Mouse (Mus musculus): Measurements from ENCODE around the gene Spaca4. TPM values are rescaled to one million over a fixed set of nuclear protein-coding genes. Genes with fewer than 3 reads are reported as not detected.

The Spaca4 gene
- polyA plus RNA-seq, 1 experiment = not detected

- Histone ChIP-seq H3K4me3 (replicated peaks) (no peak overlapping the region), H3K36me3 (ENCODE audit: control insufficient read depth) (no peaks in the 10 kb centered on the region), H3K4me1 (ENCODE audit: control insufficient read depth) (no peaks in the 10 kb centered on the region), H3K9me3 (ENCODE audit: control insufficient read depth, low read length) (peaks cover 6% of the 10 kb centered on the region), H3K27me3 (ENCODE audit: control insufficient read depth) (no peaks in the 10 kb centered on the region; the same call in 1 of the 2 replicates)
- TF ChIP-seq TAL1 (IDR thresholded peaks at IDR 0.05; ENCODE audit: low read length) (no peak), GATA1 (IDR thresholded peaks at IDR 0.05; ENCODE audit: low read length) (no peak)
Measured at GRCm38 (mm10) chr7:45750162-45750561, 24.5 kb upstream of the Spaca4 start.

GRCm38 (mm10) chr7:45749401-45749800 lies 23.8 kb upstream of the Spaca4 start:
- H3K9me3 ChIP-seq (ENCODE audit: control insufficient read depth, low read length) = peaks cover 6% of the 10 kb centered on the region
- H3K36me3 ChIP-seq (ENCODE audit: control insufficient read depth) = no peaks in the 10 kb centered on the region
- no peaks in the 10 kb centered on the region; the same call in 1 of the 2 replicates for H3K27me3 ChIP-seq (ENCODE audit: control insufficient read depth)
- TF ChIP-seq TAL1 (IDR thresholded peaks at IDR 0.05; ENCODE audit: low read length) (no peak), GATA1 (IDR thresholded peaks at IDR 0.05; ENCODE audit: low read length) (no peak)
- no peak overlapping the region for H3K4me3 ChIP-seq (replicated peaks)
- H3K4me1 ChIP-seq (ENCODE audit: control insufficient read depth) = no peaks in the 10 kb centered on the region

- H3K4me3 ChIP-seq (replicated peaks) = no peak overlapping the region
- H3K36me3 ChIP-seq (ENCODE audit: control insufficient read depth) = no peaks in the 10 kb centered on the region
- no peaks in the 10 kb centered on the region for H3K4me1 ChIP-seq (ENCODE audit: control insufficient read depth)
- no peaks in the 10 kb centered on the region; the same call in 1 of the 2 replicates for H3K27me3 ChIP-seq (ENCODE audit: control insufficient read depth)
- peaks cover 6% of the 10 kb centered on the region for H3K9me3 ChIP-seq (ENCODE audit: control insufficient read depth, low read length)
- TF ChIP-seq TAL1 (IDR thresholded peaks at IDR 0.05; ENCODE audit: low read length) = no peak
- no peak for TF ChIP-seq GATA1 (IDR thresholded peaks at IDR 0.05; ENCODE audit: low read length)
Measured at GRCm38 (mm10) chr7:45748110-45748509, 22.5 kb upstream of the Spaca4 start.

GRCm38 (mm10) chr7:45747450-45747849 lies 21.8 kb upstream of the Spaca4 start:
- TF ChIP-seq GATA1 (IDR thresholded peaks at IDR 0.05; ENCODE audit: low read length) (no peak), TAL1 (IDR thresholded peaks at IDR 0.05; ENCODE audit: low read length) (no peak)
- Histone ChIP-seq H3K27me3 (ENCODE audit: control insufficient read depth) (peaks cover under 1% of the 10 kb centered on the region; the same call in 1 of the 2 replicates), H3K36me3 (ENCODE audit: control insufficient read depth) (no peaks in the 10 kb centered on the region)

GRCm38 (mm10) chr7:45746518-45746917 lies 20.9 kb upstream of the Spaca4 start:
- TF ChIP-seq TAL1 (IDR thresholded peaks at IDR 0.05; ENCODE audit: low read length) (no peak), GATA1 (IDR thresholded peaks at IDR 0.05; ENCODE audit: low read length) (no peak)
- H3K27me3 ChIP-seq (ENCODE audit: control insufficient read depth) = peaks cover 5% of the 10 kb centered on the region
- H3K9me3 ChIP-seq (ENCODE audit: control insufficient read depth, low read length) = peaks cover 6% of the 10 kb centered on the region
- no peaks in the 10 kb centered on the region; the same call in 1 of the 2 replicates for H3K4me1 ChIP-seq (ENCODE audit: control insufficient read depth)
- no peak overlapping the region for H3K4me3 ChIP-seq (replicated peaks)
- H3K36me3 ChIP-seq (ENCODE audit: control insufficient read depth) = no peaks in the 10 kb centered on the region

More at GRCm38 (mm10) chr7:45747450-45747849, 21.8 kb upstream of the Spaca4 start:
- H3K4me3 ChIP-seq (replicated peaks) = no peak overlapping the region
- no peaks in the 10 kb centered on the region; the same call in 1 of the 2 replicates for H3K4me1 ChIP-seq (ENCODE audit: control insufficient read depth)
- peaks cover 6% of the 10 kb centered on the region for H3K9me3 ChIP-seq (ENCODE audit: control insufficient read depth, low read length)

- H3K9me3 ChIP-seq (ENCODE audit: control insufficient read depth, low read length) = peaks cover 4% of the 10 kb centered on the region
- no peaks in the 10 kb centered on the region; the same call in 1 of the 2 replicates for H3K4me1 ChIP-seq (ENCODE audit: control insufficient read depth)
- H3K36me3 ChIP-seq (ENCODE audit: control insufficient read depth) = no peaks in the 10 kb centered on the region
- TF ChIP-seq TAL1 (IDR thresholded peaks at IDR 0.05; ENCODE audit: low read length) = no peak
- no peak for TF ChIP-seq GATA1 (IDR thresholded peaks at IDR 0.05; ENCODE audit: low read length)
- no peak overlapping the region for H3K4me3 ChIP-seq (replicated peaks)
- peaks cover 5% of the 10 kb centered on the region for H3K27me3 ChIP-seq (ENCODE audit: control insufficient read depth)
Measured at GRCm38 (mm10) chr7:45744387-45744786, 18.8 kb upstream of the Spaca4 start.

- no peaks in the 10 kb centered on the region for H3K36me3 ChIP-seq (ENCODE audit: control insufficient read depth)
- H3K4me3 ChIP-seq (replicated peaks) = no peak overlapping the region
- TF ChIP-seq GATA1 (IDR thresholded peaks at IDR 0.05; ENCODE audit: low read length) (no peak), TAL1 (IDR thresholded peaks at IDR 0.05; ENCODE audit: low read length) (no peak)
- no peaks in the 10 kb centered on the region; the same call in 1 of the 2 replicates for H3K4me1 ChIP-seq (ENCODE audit: control insufficient read depth)
- peaks cover 5% of the 10 kb centered on the region for H3K27me3 ChIP-seq (ENCODE audit: control insufficient read depth)
- H3K9me3 ChIP-seq (ENCODE audit: control insufficient read depth, low read length) = peaks cover 4% of the 10 kb centered on the region
Measured at GRCm38 (mm10) chr7:45742338-45742737, 16.7 kb upstream of the Spaca4 start.

GRCm38 (mm10) chr7:45741777-45742176 lies 16.2 kb upstream of the Spaca4 start:
- no peak for TF ChIP-seq TAL1 (IDR thresholded peaks at IDR 0.05; ENCODE audit: low read length)
- TF ChIP-seq GATA1 (IDR thresholded peaks at IDR 0.05; ENCODE audit: low read length) = no peak
- Histone ChIP-seq H3K27me3 (ENCODE audit: control insufficient read depth) (peaks cover 5% of the 10 kb centered on the region), H3K9me3 (ENCODE audit: control insufficient read depth, low read length) (peaks cover 3% of the 10 kb centered on the region), H3K4me3 (replicated peaks) (no peak overlapping the region), H3K36me3 (ENCODE audit: control insufficient read depth) (no peaks in the 10 kb centered on the region), H3K4me1 (ENCODE audit: control insufficient read depth) (no peaks in the 10 kb centered on the region; the same call in 1 of the 2 replicates)

- no peaks in the 10 kb centered on the region for H3K36me3 ChIP-seq (ENCODE audit: control insufficient read depth)
- H3K27me3 ChIP-seq (ENCODE audit: control insufficient read depth) = peaks cover 5% of the 10 kb centered on the region
- TF ChIP-seq TAL1 (IDR thresholded peaks at IDR 0.05; ENCODE audit: low read length) = no peak
- no peak for TF ChIP-seq GATA1 (IDR thresholded peaks at IDR 0.05; ENCODE audit: low read length)
- no peaks in the 10 kb centered on the region for H3K9me3 ChIP-seq (ENCODE audit: control insufficient read depth, low read length)
- H3K4me3 ChIP-seq (replicated peaks) = no peak overlapping the region
- H3K4me1 ChIP-seq (ENCODE audit: control insufficient read depth) = no peaks in the 10 kb centered on the region; the same call in 1 of the 2 replicates
Measured at GRCm38 (mm10) chr7:45741308-45741707, 15.7 kb upstream of the Spaca4 start.

GRCm38 (mm10) chr7:45739820-45740219 lies 14.2 kb upstream of the Spaca4 start:
- H3K9me3 ChIP-seq (ENCODE audit: control insufficient read depth, low read length) = no peaks in the 10 kb centered on the region
- TF ChIP-seq GATA1 (IDR thresholded peaks at IDR 0.05; ENCODE audit: low read length) = no peak
- TF ChIP-seq TAL1 (IDR thresholded peaks at IDR 0.05; ENCODE audit: low read length) = no peak
- H3K27me3 ChIP-seq (ENCODE audit: control insufficient read depth) = peaks cover 5% of the 10 kb centered on the region
- no peaks in the 10 kb centered on the region for H3K36me3 ChIP-seq (ENCODE audit: control insufficient read depth)
- no peaks in the 10 kb centered on the region; the same call in 1 of the 2 replicates for H3K4me1 ChIP-seq (ENCODE audit: control insufficient read depth)
- no peak overlapping the region for H3K4me3 ChIP-seq (replicated peaks)
